Mouse (Mus musculus) heart, adult 2 months (tissue): ENCODE measurements around the gene Vil1.

ENCODE experiments used
- CTCF ChIP-seq: fragments of 200-600 bp; IDR thresholded peaks from 2 replicates; pipeline ENCODE4 v1.8.1; 2022; ENCODE audit warnings: antibody characterized with exemption, mild to moderate bottlenecking, moderate library complexity
- EP300 ChIP-seq: fragments of 200-500 bp; IDR thresholded peaks from 2 replicates; pipeline ENCODE4 v1.6.1; 2011; ENCODE audit warnings: low read depth, low read length, control low read depth; ENCODE audit not compliant: insufficient read depth
- POLR2A ChIP-seq: fragments of 200-500 bp; IDR thresholded peaks from 2 replicates; pipeline ENCODE4 v1.6.1; 2011; ENCODE audit warnings: mild to moderate bottlenecking, low read depth, low read length, control low read depth; ENCODE audit not compliant: insufficient read depth

GRCm38 (mm10) chr1:74381588-74382021 is 27.6 kb upstream of the Vil1 start:
- TF ChIP-seq CTCF (no peak), POLR2A (no peak), EP300 (no peak)
